Mouse (Mus musculus) embryo, embryonic 10 days (tissue): ENCODE data around the gene Mcf2.

Experiments
- DNase-seq: peaks from one replicate; pipeline ENCODE4 v3.0.0-alpha.2; 2015; ENCODE audit warnings: low spot score

The Mcf2 gene

DNA sequence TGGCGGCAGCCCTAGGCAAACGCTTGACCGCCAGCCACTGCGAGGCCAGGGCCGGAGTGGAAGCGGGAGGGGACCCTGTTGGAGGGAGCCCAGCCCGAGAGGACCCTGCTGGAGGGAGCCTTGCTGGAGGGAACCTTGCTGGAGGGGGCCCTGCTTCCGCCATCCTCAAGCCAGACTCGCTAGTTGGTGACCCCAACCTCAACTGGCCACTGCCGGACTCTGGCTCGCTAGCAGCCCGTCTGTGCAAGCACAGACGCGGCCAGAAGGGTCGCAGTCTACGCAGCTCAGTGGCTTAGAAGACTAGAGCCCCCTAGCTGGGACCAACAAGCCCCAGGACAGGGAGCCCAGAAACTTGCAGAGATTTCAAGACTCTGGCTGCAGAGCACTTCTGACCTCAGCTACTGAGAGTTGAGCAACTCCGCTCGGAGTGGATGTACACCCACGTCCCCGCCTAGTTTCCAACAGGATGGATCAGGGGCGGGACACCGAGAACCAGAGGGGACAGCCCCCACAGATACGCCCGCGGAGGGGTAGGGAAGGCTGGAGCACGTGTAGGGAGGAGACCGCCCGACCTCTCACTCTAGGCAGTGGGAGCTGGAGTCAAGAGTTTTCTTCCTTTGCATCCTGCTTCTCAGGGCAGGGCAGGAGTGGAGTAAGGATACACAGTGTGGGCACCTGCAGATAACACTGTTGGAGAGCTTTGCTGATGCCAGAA, at the start of gene Mcf2:
Gene Mcf2, minus strand, starts transcription at position 346 of the 715 bp plus-strand sequence.
- DNase-seq: peak; percentile 39

DNA sequence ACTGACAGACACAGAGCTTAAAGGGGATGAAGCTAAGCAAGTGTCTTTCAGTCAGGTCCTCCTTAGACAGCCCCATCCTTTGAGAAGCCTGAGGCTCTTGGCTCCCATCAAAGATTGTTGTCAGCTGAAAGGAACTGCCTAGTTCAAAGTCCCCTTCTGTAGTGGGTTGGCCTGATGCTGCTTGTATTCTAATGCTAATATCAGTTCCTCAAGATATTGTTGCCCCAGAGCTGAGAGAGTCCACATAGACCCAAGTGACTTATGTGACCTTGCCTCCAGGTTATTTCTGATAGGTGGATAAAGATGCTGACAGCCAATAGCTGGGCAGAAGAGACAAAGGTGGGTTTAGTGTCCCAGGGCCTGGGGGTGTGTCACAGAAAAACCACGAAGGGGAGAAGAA, 8.8 kb upstream of the Mcf2 start:
- DNase-seq: no peak

DNA sequence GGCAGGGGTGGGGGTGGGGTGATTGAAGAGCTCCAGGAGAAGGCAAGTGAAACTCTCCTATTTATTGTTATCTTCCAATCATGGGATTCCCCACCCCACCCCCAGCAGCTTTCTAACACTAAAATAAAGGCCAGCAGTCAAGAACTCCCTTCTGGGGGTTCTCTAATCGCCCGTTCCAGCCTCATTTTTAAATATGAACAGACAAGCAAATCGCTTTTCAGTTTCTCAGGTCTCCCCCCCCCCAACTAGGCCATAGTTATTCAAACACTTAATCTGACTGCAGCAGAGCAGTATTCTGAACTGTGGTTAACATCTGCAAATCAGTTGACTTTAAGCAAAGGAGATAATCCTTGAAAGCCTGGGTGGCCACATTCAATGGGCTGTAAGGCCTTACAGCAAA, 3.7 kb upstream of the Mcf2 start:
- no peak for DNase-seq

DNA sequence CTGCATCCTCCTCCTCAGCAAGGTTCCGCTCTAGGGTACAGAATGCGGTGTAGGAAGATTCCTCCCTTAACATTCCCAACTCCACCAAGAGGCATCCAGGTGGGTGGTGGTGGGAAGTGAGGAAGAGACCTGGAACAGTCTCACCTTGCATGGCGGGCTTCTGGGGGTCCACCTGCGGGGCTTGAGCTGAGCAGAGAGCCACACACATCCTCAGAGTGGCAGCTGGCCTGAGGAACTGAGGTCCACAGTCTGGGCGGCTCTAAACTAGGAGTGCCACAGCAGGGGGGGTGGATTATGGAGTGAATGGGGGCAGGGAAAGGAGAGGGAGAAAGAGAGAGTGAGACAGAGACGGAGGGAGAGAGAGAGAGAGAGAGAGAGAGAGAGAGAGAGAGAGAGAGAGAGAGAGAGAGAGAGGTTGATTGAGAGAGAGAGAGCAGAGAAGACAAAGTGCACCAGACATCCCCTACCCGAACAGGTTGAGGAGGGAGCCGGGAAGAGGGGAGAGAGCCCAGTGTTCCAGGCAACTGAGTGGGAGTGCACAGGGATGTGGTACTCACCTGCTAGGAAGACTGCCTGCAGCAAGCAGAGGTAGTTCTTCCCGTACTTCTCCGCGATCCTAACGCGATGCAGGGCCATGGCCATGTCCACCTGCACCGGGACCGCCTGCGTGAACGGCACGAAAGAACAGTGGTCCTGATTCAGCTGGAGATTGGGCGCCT, 705 bp downstream of the Mcf2 start:
- DNase-seq: peak; percentile 35

DNA sequence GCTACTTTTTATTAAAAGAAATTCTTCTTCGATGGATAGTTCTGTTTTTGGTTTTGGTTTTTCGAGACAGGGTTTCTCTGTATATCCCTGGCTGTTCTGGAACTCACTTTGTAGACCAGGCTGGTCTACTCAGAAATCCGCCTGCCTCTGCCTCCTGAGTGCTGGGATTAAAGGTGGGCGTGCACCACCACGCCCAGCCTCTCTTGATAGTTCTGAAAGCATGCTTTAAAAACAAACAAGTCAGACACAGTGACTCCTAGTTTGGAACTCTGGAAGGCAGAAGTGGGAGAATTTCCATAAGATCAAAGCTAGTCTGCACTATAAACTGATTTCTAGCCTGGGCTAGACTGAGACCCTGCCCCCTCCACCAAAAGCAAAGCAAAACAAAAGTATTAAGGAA, 8.8 kb downstream of the Mcf2 start:
- DNase-seq: no peak

DNA sequence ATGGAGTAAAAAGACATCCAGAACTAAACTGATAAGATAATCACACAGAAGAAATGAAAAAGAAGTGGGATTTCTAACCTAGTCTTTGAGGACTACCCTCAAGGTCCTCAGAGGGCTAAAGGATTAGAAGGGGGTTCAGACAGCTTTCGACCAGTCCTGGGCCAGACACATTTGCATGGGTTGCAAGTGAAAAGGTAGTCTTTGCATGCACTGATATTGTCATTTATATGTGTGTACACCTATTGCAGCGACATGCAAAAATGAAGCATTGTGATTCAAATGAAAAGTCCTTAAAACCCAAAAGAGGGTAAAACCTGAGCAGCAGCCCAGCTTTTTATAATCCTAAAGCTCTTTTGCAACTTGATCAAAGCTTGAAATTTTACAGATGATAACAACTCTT, 9.4 kb downstream of the Mcf2 start:
- DNase-seq: no peak

DNA sequence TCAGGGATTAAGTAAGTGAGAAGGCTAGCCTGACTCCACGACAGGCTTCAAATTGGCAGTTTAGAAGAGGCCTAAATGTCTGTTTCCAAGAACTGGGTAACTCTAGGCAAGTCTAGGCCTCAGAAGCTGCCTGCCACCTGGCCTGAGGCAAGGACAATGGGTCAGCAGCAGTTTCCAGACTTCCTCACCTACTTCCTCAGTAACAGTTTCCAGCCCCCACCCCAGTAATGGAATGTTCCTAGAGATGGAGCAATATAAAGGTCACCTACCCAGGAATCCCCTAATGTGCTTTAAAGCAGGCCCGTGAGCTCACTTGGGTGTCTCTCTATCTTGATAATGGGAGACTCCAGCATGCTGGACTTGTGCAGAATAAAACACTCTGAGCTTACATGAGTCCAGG, 10.1 kb downstream of the Mcf2 start:
- no peak for DNase-seq

DNA sequence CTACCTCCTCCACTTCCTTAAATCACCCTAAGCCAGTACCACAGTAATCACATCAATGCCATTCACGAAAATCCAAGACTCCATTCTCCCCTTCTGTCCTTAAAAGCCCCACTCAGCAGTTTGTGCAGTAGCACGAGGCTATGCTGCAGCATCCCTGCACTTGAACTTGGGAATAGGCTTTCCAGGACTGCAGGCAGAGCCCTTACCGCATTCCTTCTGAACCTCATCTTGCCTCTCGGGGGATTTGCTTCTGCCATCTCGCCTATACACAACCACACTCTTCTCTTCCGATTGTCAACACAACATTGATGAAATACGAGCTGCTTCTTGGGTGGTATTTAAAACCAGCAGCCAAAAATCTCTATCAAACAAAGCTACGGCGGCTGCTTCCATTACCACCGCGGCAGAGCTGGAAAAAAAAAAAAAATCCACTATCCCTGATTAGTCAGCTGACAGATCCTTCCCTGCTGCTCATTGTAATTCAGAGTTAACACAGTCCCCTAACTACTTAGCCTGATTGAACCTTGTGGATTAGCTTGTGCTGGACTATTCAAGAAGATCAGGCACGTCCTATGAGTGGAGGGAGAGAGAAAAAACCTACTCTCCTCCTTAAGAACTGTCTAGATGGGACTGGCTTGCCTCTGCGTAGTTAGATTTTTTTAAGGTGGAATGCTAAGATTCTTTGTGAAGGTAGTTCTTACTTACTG, 31.5 kb downstream of the Mcf2 start:
- peak; percentile 42 for DNase-seq

DNA sequence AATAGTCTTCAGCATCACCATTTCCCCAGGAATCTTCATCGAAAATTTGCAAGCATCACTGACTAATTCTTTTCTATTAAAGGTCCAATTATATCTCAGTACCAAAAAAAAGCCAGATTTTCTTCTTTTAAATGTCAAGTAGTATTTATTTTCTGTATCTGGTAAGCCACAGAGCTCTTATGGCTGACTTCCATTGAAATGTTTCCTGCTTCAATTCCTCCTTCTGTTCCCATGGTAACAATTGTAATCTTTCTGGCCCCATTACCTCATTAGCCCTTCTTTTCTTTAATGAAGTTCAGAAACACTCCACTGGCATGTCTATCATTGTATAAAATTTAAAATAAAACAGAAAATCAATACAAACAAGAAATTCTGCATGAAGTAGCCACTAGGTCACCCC, 103.5 kb downstream of the Mcf2 start:
- no peak for DNase-seq

DNA sequence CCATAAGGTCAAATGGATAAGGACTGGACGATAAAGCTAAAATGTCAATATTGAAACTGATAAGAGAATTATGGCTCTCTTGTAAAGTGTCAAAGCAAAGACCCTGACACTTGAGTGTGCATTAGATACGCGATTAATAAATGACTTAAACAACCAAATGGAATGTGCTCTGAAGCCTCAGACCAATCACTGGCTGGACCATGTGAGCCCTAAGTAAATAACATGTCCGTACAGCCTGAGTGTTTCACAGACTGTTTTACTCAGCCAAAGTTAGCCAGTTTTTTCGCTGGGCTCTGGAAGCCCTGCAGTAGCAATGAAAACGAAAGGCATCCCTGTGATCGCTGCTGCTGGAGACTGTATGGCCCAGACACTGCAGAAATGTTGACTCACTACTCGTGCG, 123.7 kb downstream of the Mcf2 start:
- DNase-seq: no peak

DNA sequence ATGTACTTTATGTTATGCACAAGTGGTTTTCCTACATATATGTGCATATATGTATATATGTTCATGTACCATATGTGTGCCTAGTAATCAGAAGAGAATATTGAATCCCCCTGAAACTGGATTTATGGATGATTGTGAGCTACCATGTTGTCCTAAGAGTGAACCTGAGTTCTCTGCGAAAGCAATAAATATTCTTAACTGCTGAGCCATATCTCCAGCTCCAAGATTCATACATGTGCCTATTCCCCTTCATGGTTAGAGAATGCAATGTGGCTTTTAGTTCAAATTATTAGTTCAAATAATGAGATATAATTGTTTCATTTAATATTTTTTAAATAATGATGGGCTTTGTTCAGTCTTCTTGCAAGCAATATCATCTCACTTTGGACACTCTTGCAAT, 124.1 kb downstream of the Mcf2 start:
- DNase-seq: no peak

DNA sequence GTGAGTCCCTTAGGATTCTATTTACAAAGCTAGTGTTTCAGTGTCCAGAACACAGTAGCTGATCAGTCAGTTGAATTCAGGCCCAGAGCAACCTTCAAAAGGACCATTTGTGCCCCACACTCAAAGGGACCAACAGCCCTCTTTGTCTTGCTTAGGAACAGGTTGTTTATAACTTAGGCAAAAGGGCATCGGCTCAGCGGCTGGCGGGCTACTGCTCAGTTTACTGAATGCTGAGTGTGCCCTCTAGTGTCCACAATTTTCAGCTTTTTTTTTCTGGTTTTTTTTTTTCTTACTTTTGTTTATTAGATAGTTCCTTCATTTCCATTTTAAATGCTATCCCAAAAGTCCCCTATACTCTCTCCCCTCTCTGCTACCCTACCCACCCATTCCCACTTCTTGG, 152.2 kb downstream of the Mcf2 start:
- peak; percentile 56 for DNase-seq

DNA sequence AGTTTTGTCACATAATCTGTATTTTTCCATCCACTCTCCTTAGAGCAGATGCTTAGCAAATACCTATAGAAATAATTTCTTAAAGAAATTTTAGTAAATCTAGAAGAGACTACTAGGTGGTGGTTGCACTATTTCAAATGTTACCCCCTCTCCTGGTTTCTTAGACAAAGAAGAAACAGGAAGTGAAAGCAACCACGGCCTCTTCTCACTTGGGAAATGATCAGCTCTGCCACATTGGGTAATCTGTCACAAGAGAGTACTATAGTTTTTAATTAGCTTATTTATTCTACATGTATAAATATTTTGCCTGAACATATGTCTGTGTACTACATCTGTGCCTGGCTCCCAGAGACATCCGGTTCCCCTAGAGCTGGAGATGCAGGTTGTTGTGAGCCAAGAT, 157.3 kb downstream of the Mcf2 start:
- no peak for DNase-seq

DNA sequence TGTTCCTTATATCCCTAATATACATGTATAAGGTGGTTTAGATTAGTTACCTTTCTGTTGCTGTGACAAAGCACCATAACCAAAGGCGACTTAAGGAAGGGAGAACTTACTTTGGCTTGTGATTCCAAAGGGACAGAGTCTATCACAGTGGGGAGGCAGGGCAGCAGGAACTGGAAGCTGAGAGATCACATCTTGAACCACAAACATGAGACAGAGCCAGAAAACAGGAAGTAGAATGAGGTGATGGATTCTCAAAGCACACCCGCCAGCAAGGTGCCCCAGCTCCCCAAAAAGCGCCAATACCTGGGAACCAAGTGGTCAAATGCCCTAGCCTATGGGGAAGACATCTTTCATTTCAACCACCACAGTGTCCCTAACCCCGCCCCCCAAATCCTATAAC, 157.9 kb downstream of the Mcf2 start:
- DNase-seq: no peak

DNA sequence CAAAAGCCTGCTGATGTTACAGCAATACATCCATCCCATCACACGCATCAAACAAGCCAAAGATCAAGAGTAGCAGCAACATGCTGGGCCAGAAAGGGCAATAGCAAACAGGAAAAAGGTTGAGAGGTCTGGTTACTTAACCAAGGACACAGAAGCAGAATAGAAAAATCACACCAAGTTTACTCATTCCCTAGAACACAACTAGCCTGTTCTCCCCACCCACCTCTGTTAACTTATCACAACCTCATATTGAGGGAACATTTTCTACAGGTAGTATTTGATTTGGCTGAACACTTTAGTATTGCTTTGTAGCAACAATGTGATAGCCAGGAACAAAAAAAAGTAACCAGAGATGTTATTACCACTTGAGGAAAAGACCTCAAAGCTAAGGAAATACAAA, 164.3 kb downstream of the Mcf2 start:
- DNase-seq: no peak

DNA sequence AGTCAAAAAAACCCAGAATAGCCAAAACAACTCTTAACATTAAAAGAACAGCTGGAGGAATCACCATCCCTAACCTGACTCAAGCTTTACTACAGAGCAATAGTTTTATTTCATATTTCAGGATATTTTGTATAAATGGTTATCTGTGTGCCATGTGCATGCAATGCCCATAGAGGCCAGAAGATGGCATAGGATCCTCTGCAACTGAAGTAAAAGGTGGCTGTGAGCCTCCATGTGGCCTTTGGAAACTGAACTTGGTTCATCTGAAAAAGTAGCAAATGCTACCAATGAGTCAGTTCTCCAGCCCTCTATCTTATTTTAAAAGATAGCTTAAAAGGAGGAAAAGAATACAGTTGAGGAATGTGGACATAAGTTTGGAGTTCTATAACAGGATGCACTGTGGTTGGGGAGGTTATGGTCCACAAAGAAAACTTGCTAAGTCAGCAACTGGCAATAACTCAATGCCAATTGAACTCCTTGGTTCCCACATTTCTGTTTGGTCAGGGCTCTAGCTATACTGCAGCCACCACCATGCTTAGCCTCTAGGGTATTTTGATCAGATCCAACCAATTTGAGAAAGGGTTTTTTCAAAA, 165.7 kb downstream of the Mcf2 start:
- DNase-seq: peak; percentile 47
